Mouse (Mus musculus) kidney, adult 2 months (tissue): ENCODE data around the gene Fbxo42. TPM values are rescaled to one million over a fixed set of nuclear protein-coding genes. Genes with fewer than 3 reads are reported as not detected.
A peak's percentile ranks its signal among the peaks of the same experiment; 100 is the strongest.

Source experiments
- DNase-seq: peaks from one replicate; pipeline ENCODE4 v3.0.0; 2021
- H3K27ac ChIP-seq: fragments of 200-500 bp; 2 replicates; pipeline ENCODE4 v1.5.1; 2012; ENCODE audit warnings: low read depth, low read length, control low read depth, inconsistent platforms; ENCODE audit not compliant: insufficient read depth
- H3K27me3 ChIP-seq: fragments of 200-500 bp; replicated peaks from 2 replicates; pipeline ENCODE4 v1.6.1; 2012; ENCODE audit warnings: mild to moderate bottlenecking, moderate library complexity, low read length, inconsistent platforms; ENCODE audit not compliant: control insufficient read depth, insufficient read depth
- H3K36me3 ChIP-seq: fragments of 200-500 bp; 2 replicates; pipeline ENCODE4 v1.6.1; 2012; ENCODE audit warnings: mild to moderate bottlenecking, moderate library complexity, low read length, inconsistent platforms; ENCODE audit not compliant: control insufficient read depth, insufficient read depth
- H3K4me1 ChIP-seq: fragments of 200-500 bp; 2 replicates; pipeline ENCODE4 v1.6.1; 2011; ENCODE audit warnings: low read length; ENCODE audit not compliant: control insufficient read depth, insufficient read depth
- H3K4me3 ChIP-seq: fragments of 200-500 bp; 2 replicates; pipeline ENCODE4 v1.5.1; 2011; ENCODE audit warnings: mild to moderate bottlenecking, low read depth, low read length, control low read depth; ENCODE audit not compliant: insufficient read depth
- CTCF ChIP-seq: fragments of 200-500 bp; conservative IDR thresholded peaks from 2 replicates; pipeline ENCODE4 v1.5.1; 2011; ENCODE audit warnings: low read depth, mild to moderate bottlenecking, control low read depth, low read length, moderate library complexity, mixed read lengths; ENCODE audit not compliant: insufficient read depth, insufficient read length
- POLR2A ChIP-seq: fragments of 200-500 bp; IDR thresholded peaks from one replicate; pipeline ENCODE4 v1.6.1; 2011; ENCODE audit warnings: low read depth, low read length, control low read depth
- WGBS: fragments of 180-500 bp; shearing (Covaris S2); methylation state at CpG from one replicate; pipeline ENCODE4 v1.1.7; 2018; 5-methylcytosine and 5-hydroxymethylcytosine counted together
- polyA plus RNA-seq: library from polyadenylated mRNA; depleted of rRNA; stranded (reverse); fragments of >200 nt; gene quantifications from 2 replicates; pipeline ENCODE4 v1.2.3, GENCODE M21; 2012

Gene Fbxo42
- polyA plus RNA-seq, 1 experiment = 11.7 TPM

GRCm38 (mm10) chr4:141176328-141176838 is 28.7 kb downstream of the Fbxo42 start:
- no peak for DNase-seq
- WGBS = 69% methylated on average over 10 of the region's 10 CpGs
- peaks cover 1% of the 10 kb centered on the region; the same call in 1 of the 2 replicates for H3K36me3 ChIP-seq
- no peaks in the 10 kb centered on the region for H3K27me3 ChIP-seq
- TF ChIP-seq POLR2A (no peak), CTCF (no peak)
- no peak overlapping the region for H3K27ac ChIP-seq
- H3K4me3 ChIP-seq = no peak overlapping the region
- peaks cover 7% of the 10 kb centered on the region; the same call in 1 of the 2 replicates for H3K4me1 ChIP-seq

GRCm38 (mm10) chr4:141178500-141178899 is 30.8 kb downstream of the Fbxo42 start:
- H3K4me1 ChIP-seq = peaks cover 7% of the 10 kb centered on the region; the same call in 1 of the 2 replicates
- no peaks in the 10 kb centered on the region for H3K27me3 ChIP-seq
- no peak overlapping the region for H3K4me3 ChIP-seq
- WGBS = 82% methylated on average over 4 of the region's 4 CpGs
- no peaks in the 10 kb centered on the region; the same call in 1 of the 2 replicates for H3K36me3 ChIP-seq
- no peak for DNase-seq
- TF ChIP-seq POLR2A = no peak
- H3K27ac ChIP-seq = no peak overlapping the region

- 84% methylated on average over 8 of the region's 8 CpGs for WGBS
- H3K27me3 ChIP-seq = no peaks in the 10 kb centered on the region
- H3K4me3 ChIP-seq = no peak overlapping the region
- H3K27ac ChIP-seq = no peak overlapping the region
- peaks cover 7% of the 10 kb centered on the region for H3K4me1 ChIP-seq
- no peak for DNase-seq
- TF ChIP-seq CTCF (no peak), POLR2A (no peak)
- no peaks in the 10 kb centered on the region for H3K36me3 ChIP-seq
These were observed 33.1 kb downstream of the Fbxo42 start for GRCm38 (mm10) chr4:141180831-141181230.

GRCm38 (mm10) chr4:141181981-141182380 is 34.3 kb downstream of the Fbxo42 start:
- Histone ChIP-seq H3K4me1 (peaks cover 14% of the 10 kb centered on the region), H3K36me3 (no peaks in the 10 kb centered on the region), H3K4me3 (no peak overlapping the region), H3K27me3 (no peaks in the 10 kb centered on the region), H3K27ac (no peak overlapping the region)
- TF ChIP-seq CTCF = no peak
- TF ChIP-seq POLR2A = no peak
- WGBS = 95% methylated on average over 6 of the region's 6 CpGs
- DNase-seq = no peak

- Histone ChIP-seq H3K4me3 (no peak overlapping the region), H3K27ac (no peak overlapping the region), H3K36me3 (no peaks in the 10 kb centered on the region), H3K27me3 (no peaks in the 10 kb centered on the region), H3K4me1 (peaks cover 19% of the 10 kb centered on the region)
- no peak for DNase-seq
- TF ChIP-seq CTCF (no peak), POLR2A (no peak)
- 82% methylated on average over 2 of the region's 2 CpGs for WGBS
These were observed 36.2 kb downstream of the Fbxo42 start for GRCm38 (mm10) chr4:141183932-141184331.

- DNase-seq = peak; percentile 61
- H3K27ac ChIP-seq = no peak overlapping the region
- TF ChIP-seq POLR2A (no peak), CTCF (no peak)
- H3K4me3 ChIP-seq = no peak overlapping the region
- H3K27me3 ChIP-seq = no peaks in the 10 kb centered on the region
- WGBS = 76% methylated on average over 4 of the region's 4 CpGs
- H3K36me3 ChIP-seq = no peaks in the 10 kb centered on the region
- peaks cover 19% of the 10 kb centered on the region for H3K4me1 ChIP-seq
These were observed 36.7 kb downstream of the Fbxo42 start for GRCm38 (mm10) chr4:141184426-141184825.

- WGBS = 56% methylated on average over 9 of the region's 9 CpGs
- no peak for TF ChIP-seq CTCF
- no peak for TF ChIP-seq POLR2A
- no peak for DNase-seq
- peaks cover 16% of the 10 kb centered on the region for H3K4me1 ChIP-seq
- H3K36me3 ChIP-seq = no peaks in the 10 kb centered on the region
- no peaks in the 10 kb centered on the region for H3K27me3 ChIP-seq
- no peak overlapping the region for H3K4me3 ChIP-seq
- H3K27ac ChIP-seq = 0 out of 2 replicates have a peak overlapping the region, but pooled peaks have one; percentile 8
These were observed 39.5 kb downstream of the Fbxo42 start for GRCm38 (mm10) chr4:141186923-141187836.
